Mouse (Mus musculus): ENCODE measurements at regions not wholly inside any gene's neighbourhood (a gene's known extent, or its start where the extent isn't known, plus 50 kb on each side); places are given as distances from the start of the nearest gene placed in this dataset.

- no peak for TF ChIP-seq USF1 (IDR thresholded peaks at IDR 0.05; ENCODE audit: low read depth)
- TF ChIP-seq MAX (IDR thresholded peaks at IDR 0.05; ENCODE audit: low read depth) = no peak
- TF ChIP-seq POLR2A (IDR thresholded peaks at IDR 0.05; ENCODE audit: insufficient read length, low read depth) = no peak
- TF ChIP-seq CEBPB (IDR thresholded peaks at IDR 0.05; ENCODE audit: insufficient read depth, poor library complexity, severe bottlenecking) = no peak
- TF ChIP-seq POLR2AphosphoS2 (IDR thresholded peaks at IDR 0.05; ENCODE audit: insufficient read length, low read depth) = no peak
- TF ChIP-seq E2F4 (IDR thresholded peaks at IDR 0.05; ENCODE audit: insufficient read depth) = no peak
- TF ChIP-seq TCF12 (IDR thresholded peaks at IDR 0.05; ENCODE audit: insufficient read depth, poor library complexity, severe bottlenecking) = no peak
- TF ChIP-seq MYOD1 (IDR thresholded peaks at IDR 0.05; ENCODE audit: control insufficient read depth in 1 of 3, insufficient read length in 2 of 3, low read depth in 2 of 3) = no peak
- no peak for TF ChIP-seq MYOG (IDR thresholded peaks at IDR 0.05; ENCODE audit: control insufficient read depth in 1 of 3, insufficient read depth in 1 of 3, insufficient read length in 2 of 3, low read depth in 2 of 3)
- no peak for TF ChIP-seq SRF (IDR thresholded peaks at IDR 0.05; ENCODE audit: control insufficient read depth, insufficient read length, low read depth)
These were observed 223.2 kb upstream of the Mki67 start for GRCm38 (mm10) chr7:135939341-135939740.

All from myocyte (in vitro differentiated cells).